Mouse (Mus musculus): ENCODE results near the gene Anks3. TPM values are rescaled to one million over a fixed set of nuclear protein-coding genes. Genes with fewer than 3 reads are reported as not detected.
A peak's percentile ranks its signal among the peaks of the same experiment; 100 is the strongest.

Gene Anks3
- polyA plus RNA-seq, 1 experiment from 2014 or later, result 43.4 TPM

GRCm38 (mm10) chr16:4922481-4922880 lies 41.5 kb downstream of the Anks3 start:
- Histone ChIP-seq H3K27me3 (replicated peaks; ENCODE audit: insufficient read depth, low read length) (no peaks in the 10 kb centered on the region), H3K27ac (ENCODE audit: low read length) (no peak overlapping the region), H3K9me3 (ENCODE audit: low read length) (no peaks in the 10 kb centered on the region), H3K36me3 (ENCODE audit: insufficient read depth, low read length) (peaks cover 47% of the 10 kb centered on the region; the same call in 1 of the 2 replicates), H3K4me1 (ENCODE audit: insufficient read depth, low read depth, low read length) (no peaks in the 10 kb centered on the region), H3K4me2 (replicated peaks; ENCODE audit: low read depth, low read length) (no peak overlapping the region), H3K4me3 (ENCODE audit: low read depth, low read length) (no peak overlapping the region), H3K9ac (replicated peaks; ENCODE audit: low read depth) (no peak overlapping the region)
- no peak for ATAC-seq
- TF ChIP-seq EP300 (IDR thresholded peaks at IDR 0.05) (no peak), CTCF (IDR thresholded peaks at IDR 0.05) (no peak)
- WGBS, result 86% methylated on average over 6 of the region's 6 CpGs
- no peak for DNase-seq (ENCODE audit: low spot score)

GRCm38 (mm10) chr16:4920556-4920955 lies 43.4 kb downstream of the Anks3 start:
- TF ChIP-seq EP300 (IDR thresholded peaks at IDR 0.05), result 0 out of 2 replicates have a peak, but pooled peaks have one; percentile 9
- no peak for TF ChIP-seq CTCF (IDR thresholded peaks at IDR 0.05)
- no peaks in the 10 kb centered on the region for H3K27me3 ChIP-seq (replicated peaks; ENCODE audit: insufficient read depth, low read length)
- peak overlapping the region; percentile 54 for H3K27ac ChIP-seq (ENCODE audit: low read length)
- H3K4me2 ChIP-seq (replicated peaks; ENCODE audit: low read depth, low read length), result no peak overlapping the region
- H3K4me3 ChIP-seq (ENCODE audit: low read depth, low read length), result no peak overlapping the region
- ATAC-seq (peak; percentile 65), DNase-seq (ENCODE audit: low spot score) (peak; percentile 42)
- no peaks in the 10 kb centered on the region for H3K4me1 ChIP-seq (ENCODE audit: insufficient read depth, low read depth, low read length)
- H3K9me3 ChIP-seq (ENCODE audit: low read length), result no peaks in the 10 kb centered on the region
- 58% methylated on average over 4 of the region's 4 CpGs for WGBS
- peaks cover 47% of the 10 kb centered on the region for H3K36me3 ChIP-seq (ENCODE audit: insufficient read depth, low read length)
- H3K9ac ChIP-seq (replicated peaks; ENCODE audit: low read depth), result no peak overlapping the region

- TF ChIP-seq EP300 (IDR thresholded peaks at IDR 0.05) (no peak), CTCF (IDR thresholded peaks at IDR 0.05) (no peak)
- Histone ChIP-seq H3K4me2 (replicated peaks; ENCODE audit: low read depth, low read length) (no peak overlapping the region), H3K4me1 (ENCODE audit: insufficient read depth, low read depth, low read length) (peaks cover 16% of the 10 kb centered on the region), H3K36me3 (ENCODE audit: insufficient read depth, low read length) (peaks cover 31% of the 10 kb centered on the region), H3K4me3 (ENCODE audit: low read depth, low read length) (no peak overlapping the region), H3K9ac (replicated peaks; ENCODE audit: low read depth) (no peak overlapping the region), H3K27me3 (replicated peaks; ENCODE audit: insufficient read depth, low read length) (no peaks in the 10 kb centered on the region), H3K27ac (ENCODE audit: low read length) (no peak overlapping the region), H3K9me3 (ENCODE audit: low read length) (no peaks in the 10 kb centered on the region)
- WGBS, result 74% methylated on average over 2 of the region's 2 CpGs
- ATAC-seq (no peak), DNase-seq (ENCODE audit: low spot score) (no peak)
These were observed 47.4 kb downstream of the Anks3 start for GRCm38 (mm10) chr16:4916608-4917007.

- 76% methylated on average over 3 of the region's 3 CpGs for WGBS
- Histone ChIP-seq H3K27me3 (replicated peaks; ENCODE audit: insufficient read depth, low read length) (no peaks in the 10 kb centered on the region), H3K36me3 (ENCODE audit: insufficient read depth, low read length) (peaks cover 37% of the 10 kb centered on the region), H3K9ac (replicated peaks; ENCODE audit: low read depth) (no peak overlapping the region), H3K4me2 (replicated peaks; ENCODE audit: low read depth, low read length) (no peak overlapping the region), H3K4me3 (ENCODE audit: low read depth, low read length) (no peak overlapping the region), H3K27ac (ENCODE audit: low read length) (no peak overlapping the region), H3K9me3 (ENCODE audit: low read length) (no peaks in the 10 kb centered on the region), H3K4me1 (ENCODE audit: insufficient read depth, low read depth, low read length) (peaks cover 16% of the 10 kb centered on the region)
- DNase-seq (ENCODE audit: low spot score) (no peak), ATAC-seq (no peak)
- TF ChIP-seq EP300 (IDR thresholded peaks at IDR 0.05) (no peak), CTCF (IDR thresholded peaks at IDR 0.05) (no peak)
These were observed 48.1 kb downstream of the Anks3 start for GRCm38 (mm10) chr16:4915931-4916330.

- Histone ChIP-seq H3K27ac (ENCODE audit: low read length) (peak overlapping the region; percentile 93), H3K4me2 (replicated peaks; ENCODE audit: low read depth, low read length) (peak overlapping the region; percentile 28), H3K9me3 (ENCODE audit: low read length) (no peaks in the 10 kb centered on the region), H3K4me3 (ENCODE audit: low read depth, low read length) (no peak overlapping the region), H3K36me3 (ENCODE audit: insufficient read depth, low read length) (peaks cover 34% of the 10 kb centered on the region), H3K9ac (replicated peaks; ENCODE audit: low read depth) (no peak overlapping the region), H3K27me3 (replicated peaks; ENCODE audit: insufficient read depth, low read length) (no peaks in the 10 kb centered on the region), H3K4me1 (ENCODE audit: insufficient read depth, low read depth, low read length) (peaks cover 16% of the 10 kb centered on the region)
- TF ChIP-seq EP300 (IDR thresholded peaks at IDR 0.05) (no peak; the same call in none of the 2 replicates), CTCF (IDR thresholded peaks at IDR 0.05) (peak; percentile 99)
- 28% methylated on average over 12 of the region's 12 CpGs for WGBS
- DNase-seq (ENCODE audit: low spot score), result peak; percentile 96
- ATAC-seq, result peak; percentile 88
These were observed 49.9 kb downstream of the Anks3 start for GRCm38 (mm10) chr16:4913783-4914735.

- Histone ChIP-seq H3K36me3 (ENCODE audit: insufficient read depth, low read length) (peaks cover 34% of the 10 kb centered on the region), H3K9ac (replicated peaks; ENCODE audit: low read depth) (no peak overlapping the region), H3K9me3 (ENCODE audit: low read length) (no peaks in the 10 kb centered on the region), H3K4me3 (ENCODE audit: low read depth, low read length) (no peak overlapping the region), H3K27ac (ENCODE audit: low read length) (peak overlapping the region; percentile 93), H3K4me1 (ENCODE audit: insufficient read depth, low read depth, low read length) (peaks cover 16% of the 10 kb centered on the region), H3K27me3 (replicated peaks; ENCODE audit: insufficient read depth, low read length) (no peaks in the 10 kb centered on the region), H3K4me2 (replicated peaks; ENCODE audit: low read depth, low read length) (peak overlapping the region; percentile 28)
- WGBS, result 52% methylated on average over 11 of the region's 11 CpGs
- ATAC-seq, result peak; percentile 61
- TF ChIP-seq CTCF (IDR thresholded peaks at IDR 0.05) (peak; percentile 39), EP300 (IDR thresholded peaks at IDR 0.05) (peak; percentile 35; the same call in 1 of the 2 replicates)
- DNase-seq (ENCODE audit: low spot score), result peak; percentile 85
These were observed 50.9 kb downstream of the Anks3 start for GRCm38 (mm10) chr16:4912907-4913782.
